ENCODE assay signal across 9 mouse cellular contexts in the genomic region with DNA sequence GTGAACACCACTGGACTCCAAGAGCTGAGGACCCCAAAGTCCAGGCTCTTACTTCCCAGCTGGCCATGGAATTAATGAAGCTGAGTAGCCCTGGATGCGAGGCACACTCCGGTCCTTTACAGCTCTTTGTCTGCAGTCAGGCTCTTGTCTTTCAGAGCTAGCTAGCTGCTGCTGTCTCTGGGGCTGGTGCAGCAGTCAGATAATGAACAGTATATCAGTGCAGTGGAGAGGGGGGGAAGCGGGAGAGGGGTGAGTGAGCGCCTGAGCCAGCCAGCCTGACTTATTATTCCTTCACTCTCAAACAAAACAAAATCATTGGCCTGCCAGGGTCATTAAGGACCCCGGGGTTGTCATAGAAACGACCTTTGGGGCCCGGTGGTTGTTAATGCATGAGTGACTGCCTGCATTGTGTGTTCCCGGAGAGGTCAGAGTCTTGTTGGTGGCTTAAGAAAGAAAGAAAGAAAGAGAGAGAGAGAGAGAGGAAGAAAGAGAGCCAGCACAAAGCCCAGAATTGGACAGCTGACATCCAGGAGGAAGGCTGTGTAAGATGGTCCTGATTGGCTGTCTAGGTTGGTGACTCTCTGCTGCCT.
A peak's percentile ranks its signal among the peaks of the same experiment; 100 is the strongest.
DNase-seq lines count a peak whose midpoint lies in the region; ATAC-seq lines count a peak whose summit lies in the region.
"Had no signal": no experiment of that assay in that cellular context is flagged by ENCODE, and none has a peak within 500 bp of the region (broad histone marks: within the 10 kb centered on the region; RNA-seq: fewer than 3 reads in every experiment).

No protein-coding gene starts in this region.

- no peak for DNase-seq in lung, adult 18-20 months
- DNase-seq in embryo, embryonic 11.5 days (ENCODE audit: low read depth, low spot score) = peak; percentile 79
- DNase-seq in intestine, embryonic 14.5 days (ENCODE audit: low spot score) = peak; percentile 77
- DNase-seq in liver, embryonic 11.5 days (ENCODE audit: low spot score) = peak; percentile 59
- DNase-seq in cerebellum, postnatal 36 days = no peak
- no peak for DNase-seq in urinary bladder, postnatal 36 days (ENCODE audit: low spot score in 2 of 2)

- H3K4me2 ChIP-seq in lung, embryonic 15.5 days = peak overlapping the region; percentile 44
- H3K4me2 ChIP-seq in intestine, embryonic 14.5 days (ENCODE audit: low read length) = peak overlapping the region; percentile 46
- H3K4me2 ChIP-seq in liver, embryonic 11.5 days = peak overlapping the region; percentile 55
- peak overlapping the region; percentile 44 for H3K4me2 ChIP-seq in neural tube, embryonic 15.5 days

- H3K4me3 ChIP-seq in lung, embryonic 15.5 days = 0 out of 2 replicates have a peak overlapping the region, but pooled peaks have one; percentile 4
- H3K4me3 ChIP-seq in intestine, embryonic 14.5 days (ENCODE audit: low read depth, low read length) = peak overlapping the region; percentile 13; the same call in 1 of the 2 replicates
- no peak overlapping the region for H3K4me3 ChIP-seq in liver, embryonic 11.5 days (ENCODE audit: low read depth, low read length)
- H3K4me3 ChIP-seq in neural tube, embryonic 15.5 days (replicated peaks) = no peak overlapping the region

- H3K36me3 ChIP-seq in lung, embryonic 15.5 days = no peaks in the 10 kb centered on the region
- no peaks in the 10 kb centered on the region for H3K36me3 ChIP-seq in intestine, embryonic 14.5 days (ENCODE audit: control insufficient read depth, insufficient read depth, low read length)
- no peaks in the 10 kb centered on the region for H3K36me3 ChIP-seq in liver, embryonic 11.5 days (ENCODE audit: control insufficient read depth, insufficient read depth, low read length)
- no peaks in the 10 kb centered on the region for H3K36me3 ChIP-seq in neural tube, embryonic 15.5 days

- WGBS in lung, embryonic 15.5 days = 6% methylated on average over 8 of the region's 8 CpGs
- 2% methylated on average over 8 of the region's 8 CpGs for WGBS in intestine, embryonic 14.5 days
- 6% methylated on average over 8 of the region's 8 CpGs for WGBS in liver, embryonic 11.5 days
- 4% methylated on average over 8 of the region's 8 CpGs for WGBS in neural tube, embryonic 15.5 days

- 0 out of 2 replicates have a peak overlapping the region, but pooled peaks have one; percentile 23 for H3K9ac ChIP-seq in lung, embryonic 15.5 days
- peak overlapping the region; percentile 44 for H3K9ac ChIP-seq in intestine, embryonic 14.5 days (ENCODE audit: low read length)
- H3K9ac ChIP-seq in liver, embryonic 11.5 days (ENCODE audit: low read depth, low read length) = no peak overlapping the region; the same call in 1 of the 2 replicates
- H3K9ac ChIP-seq in neural tube, embryonic 15.5 days (replicated peaks) = peak overlapping the region; percentile 21

- peak; percentile 85; the same call in 1 of the 2 replicates for ATAC-seq in lung, embryonic 15.5 days (ENCODE audit: borderline replicate concordance, extremely low read depth, low FRiP score, low TSS enrichment)
- ATAC-seq in intestine, embryonic 14.5 days (replicated peaks; ENCODE audit: low FRiP score, low TSS enrichment, low read depth) = peak; percentile 89
- peak; percentile 66 for ATAC-seq in liver, embryonic 11.5 days (replicated peaks; ENCODE audit: low FRiP score)
- peak; percentile 92 for ATAC-seq in neural tube, embryonic 15.5 days (ENCODE audit: low FRiP score)

- H3K9me3 ChIP-seq in lung, embryonic 15.5 days = no peaks in the 10 kb centered on the region
- H3K9me3 ChIP-seq in intestine, embryonic 14.5 days (ENCODE audit: control insufficient read depth, low read length) = no peaks in the 10 kb centered on the region
- H3K9me3 ChIP-seq in liver, embryonic 11.5 days (ENCODE audit: control insufficient read depth, low read length) = no peaks in the 10 kb centered on the region
- no peaks in the 10 kb centered on the region for H3K9me3 ChIP-seq in neural tube, embryonic 15.5 days (replicated peaks)

- H3K4me1 ChIP-seq in lung, embryonic 15.5 days = peaks cover 15% of the 10 kb centered on the region
- peaks cover 34% of the 10 kb centered on the region for H3K4me1 ChIP-seq in intestine, embryonic 14.5 days (replicated peaks; ENCODE audit: control insufficient read depth, insufficient read depth, low read length)
- peaks cover 12% of the 10 kb centered on the region for H3K4me1 ChIP-seq in liver, embryonic 11.5 days (replicated peaks; ENCODE audit: control insufficient read depth, insufficient read depth, low read length)
- H3K4me1 ChIP-seq in neural tube, embryonic 15.5 days = peaks cover 28% of the 10 kb centered on the region

- no peaks in the 10 kb centered on the region; the same call in 1 of the 2 replicates for H3K27me3 ChIP-seq in lung, embryonic 15.5 days
- H3K27me3 ChIP-seq in intestine, embryonic 14.5 days (replicated peaks; ENCODE audit: control insufficient read depth, insufficient read depth, low read length) = no peaks in the 10 kb centered on the region
- H3K27me3 ChIP-seq in liver, embryonic 11.5 days (replicated peaks; ENCODE audit: control insufficient read depth, insufficient read depth, low read length) = no peaks in the 10 kb centered on the region
- H3K27me3 ChIP-seq in neural tube, embryonic 15.5 days (replicated peaks) = no peaks in the 10 kb centered on the region

- no peak overlapping the region for H3K27ac ChIP-seq in lung, embryonic 15.5 days
- peak overlapping the region; percentile 92 for H3K27ac ChIP-seq in intestine, embryonic 14.5 days (ENCODE audit: low read depth)
- H3K27ac ChIP-seq in liver, embryonic 11.5 days (ENCODE audit: low read depth, low read length) = peak overlapping the region; percentile 65
- peak overlapping the region; percentile 93 for H3K27ac ChIP-seq in neural tube, embryonic 15.5 days (replicated peaks)
- H3K27ac ChIP-seq: macrophage had no signal

Comparison
In these comparisons a context has a peak if more than half of its experiments do, and no peak if none do; other contexts are left out.
1. H3K4me3 ChIP-seq: peak in lung, embryonic 15.5 days (single experiment) and intestine, embryonic 14.5 days (single experiment); none in liver, embryonic 11.5 days (single experiment) and neural tube, embryonic 15.5 days (single experiment).
2. DNase-seq: peak in embryo, embryonic 11.5 days (single experiment), intestine, embryonic 14.5 days (single experiment) and liver, embryonic 11.5 days (single experiment); none in lung, adult 18-20 months (0 of 2), cerebellum, postnatal 36 days (0 of 2) and urinary bladder, postnatal 36 days (0 of 2).
3. Peak in every context shown above with its lines, with median percentiles within 50 percentile points of each other: ATAC-seq and H3K4me2 ChIP-seq.